Mouse (Mus musculus): ENCODE data around the gene Rad18. TPM values are rescaled to one million over a fixed set of nuclear protein-coding genes. Genes with fewer than 3 reads are reported as not detected.

The Rad18 gene
- polyA plus RNA-seq, 1 experiment from 2014 or later = 24.1 TPM

- H3K4me3 ChIP-seq (replicated peaks; ENCODE audit: low read depth, low read length) = no peak overlapping the region
- no peaks in the 10 kb centered on the region for H3K27me3 ChIP-seq (ENCODE audit: insufficient read depth, low read length)
- peaks cover 5% of the 10 kb centered on the region; the same call in 1 of the 2 replicates for H3K36me3 ChIP-seq (ENCODE audit: insufficient read depth, low read length)
- H3K4me1 ChIP-seq (replicated peaks; ENCODE audit: insufficient read depth, low read length) = no peaks in the 10 kb centered on the region
- no peak overlapping the region for H3K9ac ChIP-seq (ENCODE audit: low read depth, low read length)
- no peak overlapping the region for H3K27ac ChIP-seq
- 72% methylated on average over 8 of the region's 8 CpGs for WGBS
- H3K4me2 ChIP-seq (ENCODE audit: low read length) = no peak overlapping the region
- H3K9me3 ChIP-seq (replicated peaks; ENCODE audit: low read length) = no peaks in the 10 kb centered on the region
- DNase-seq (ENCODE audit: low spot score) (no peak), ATAC-seq (replicated peaks; ENCODE audit: low FRiP score, low read depth) (0 out of 2 replicates have a peak, but pooled peaks have one; percentile 43)
- no peak for TF ChIP-seq CTCF (IDR thresholded peaks at IDR 0.05; ENCODE audit: low read depth)
Measured at GRCm38 (mm10) chr6:112628301-112628700, 68.2 kb downstream of the Rad18 start.

- no peaks in the 10 kb centered on the region for H3K27me3 ChIP-seq (ENCODE audit: insufficient read depth, low read length)
- ATAC-seq (replicated peaks; ENCODE audit: low FRiP score, low read depth) (no peak), DNase-seq (ENCODE audit: low spot score) (no peak)
- no peak for TF ChIP-seq CTCF (IDR thresholded peaks at IDR 0.05; ENCODE audit: low read depth)
- H3K36me3 ChIP-seq (ENCODE audit: insufficient read depth, low read length) = peaks cover 8% of the 10 kb centered on the region; the same call in 1 of the 2 replicates
- H3K9me3 ChIP-seq (replicated peaks; ENCODE audit: low read length) = no peaks in the 10 kb centered on the region
- no peak overlapping the region for H3K27ac ChIP-seq
- H3K9ac ChIP-seq (ENCODE audit: low read depth, low read length) = no peak overlapping the region
- 90% methylated on average over 4 of the region's 4 CpGs for WGBS
- no peaks in the 10 kb centered on the region for H3K4me1 ChIP-seq (replicated peaks; ENCODE audit: insufficient read depth, low read length)
- no peak overlapping the region for H3K4me3 ChIP-seq (replicated peaks; ENCODE audit: low read depth, low read length)
- H3K4me2 ChIP-seq (ENCODE audit: low read length) = no peak overlapping the region
Measured at GRCm38 (mm10) chr6:112622321-112622720, 74.2 kb downstream of the Rad18 start.

GRCm38 (mm10) chr6:112620027-112620426, 76.5 kb downstream of the Rad18 start:
- H3K4me1 ChIP-seq (replicated peaks; ENCODE audit: insufficient read depth, low read length) = no peaks in the 10 kb centered on the region
- DNase-seq (ENCODE audit: low spot score) (no peak), ATAC-seq (replicated peaks; ENCODE audit: low FRiP score, low read depth) (no peak)
- 84% methylated on average over 5 of the region's 5 CpGs for WGBS
- H3K4me3 ChIP-seq (replicated peaks; ENCODE audit: low read depth, low read length) = no peak overlapping the region
- no peaks in the 10 kb centered on the region for H3K27me3 ChIP-seq (ENCODE audit: insufficient read depth, low read length)
- H3K27ac ChIP-seq = no peak overlapping the region
- H3K36me3 ChIP-seq (ENCODE audit: insufficient read depth, low read length) = peaks cover 8% of the 10 kb centered on the region; the same call in 1 of the 2 replicates
- TF ChIP-seq CTCF (IDR thresholded peaks at IDR 0.05; ENCODE audit: low read depth) = no peak
- no peaks in the 10 kb centered on the region for H3K9me3 ChIP-seq (replicated peaks; ENCODE audit: low read length)
- H3K9ac ChIP-seq (ENCODE audit: low read depth, low read length) = no peak overlapping the region
- no peak overlapping the region for H3K4me2 ChIP-seq (ENCODE audit: low read length)

- Histone ChIP-seq H3K4me2 (ENCODE audit: low read length) (no peak overlapping the region), H3K27me3 (ENCODE audit: insufficient read depth, low read length) (no peaks in the 10 kb centered on the region), H3K4me1 (replicated peaks; ENCODE audit: insufficient read depth, low read length) (no peaks in the 10 kb centered on the region), H3K9ac (ENCODE audit: low read depth, low read length) (no peak overlapping the region), H3K9me3 (replicated peaks; ENCODE audit: low read length) (no peaks in the 10 kb centered on the region), H3K36me3 (ENCODE audit: insufficient read depth, low read length) (0 out of 2 replicates have a peak, but pooled peaks cover 3% of the 10 kb centered on the region), H3K27ac (no peak overlapping the region), H3K4me3 (replicated peaks; ENCODE audit: low read depth, low read length) (no peak overlapping the region)
- TF ChIP-seq CTCF (IDR thresholded peaks at IDR 0.05; ENCODE audit: low read depth) = no peak
- ATAC-seq (replicated peaks; ENCODE audit: low FRiP score, low read depth) = no peak
- 92% methylated on average over 4 of the region's 4 CpGs for WGBS
- no peak for DNase-seq (ENCODE audit: low spot score)
Measured at GRCm38 (mm10) chr6:112617728-112618318, 78.7 kb downstream of the Rad18 start.

GRCm38 (mm10) chr6:112609027-112609426, 87.5 kb downstream of the Rad18 start:
- Histone ChIP-seq H3K36me3 (ENCODE audit: insufficient read depth, low read length) (no peaks in the 10 kb centered on the region), H3K27me3 (ENCODE audit: insufficient read depth, low read length) (no peaks in the 10 kb centered on the region), H3K4me1 (replicated peaks; ENCODE audit: insufficient read depth, low read length) (no peaks in the 10 kb centered on the region), H3K4me2 (ENCODE audit: low read length) (no peak overlapping the region), H3K27ac (no peak overlapping the region), H3K9ac (ENCODE audit: low read depth, low read length) (no peak overlapping the region), H3K4me3 (replicated peaks; ENCODE audit: low read depth, low read length) (no peak overlapping the region), H3K9me3 (replicated peaks; ENCODE audit: low read length) (no peaks in the 10 kb centered on the region)
- no peak for TF ChIP-seq CTCF (IDR thresholded peaks at IDR 0.05; ENCODE audit: low read depth)
- DNase-seq (ENCODE audit: low spot score) (peak; percentile 44), ATAC-seq (replicated peaks; ENCODE audit: low FRiP score, low read depth) (no peak)
- 25% methylated on average over 4 of the region's 4 CpGs for WGBS

GRCm38 (mm10) chr6:112603866-112604265, 92.6 kb downstream of the Rad18 start:
- no peak for TF ChIP-seq CTCF (IDR thresholded peaks at IDR 0.05; ENCODE audit: low read depth)
- H3K4me1 ChIP-seq (replicated peaks; ENCODE audit: insufficient read depth, low read length) = no peaks in the 10 kb centered on the region
- H3K9me3 ChIP-seq (replicated peaks; ENCODE audit: low read length) = no peaks in the 10 kb centered on the region
- no peak overlapping the region for H3K4me3 ChIP-seq (replicated peaks; ENCODE audit: low read depth, low read length)
- no peak overlapping the region for H3K4me2 ChIP-seq (ENCODE audit: low read length)
- H3K9ac ChIP-seq (ENCODE audit: low read depth, low read length) = no peak overlapping the region
- no peaks in the 10 kb centered on the region for H3K27me3 ChIP-seq (ENCODE audit: insufficient read depth, low read length)
- no peaks in the 10 kb centered on the region for H3K36me3 ChIP-seq (ENCODE audit: insufficient read depth, low read length)
- no peak for DNase-seq (ENCODE audit: low spot score)
- ATAC-seq (replicated peaks; ENCODE audit: low FRiP score, low read depth) = no peak
- H3K27ac ChIP-seq = no peak overlapping the region

GRCm38 (mm10) chr6:112594971-112595370, 101.5 kb downstream of the Rad18 start:
- DNase-seq (ENCODE audit: low spot score) (no peak), ATAC-seq (replicated peaks; ENCODE audit: low FRiP score, low read depth) (no peak)
- H3K4me2 ChIP-seq (ENCODE audit: low read length) = no peak overlapping the region
- H3K36me3 ChIP-seq (ENCODE audit: insufficient read depth, low read length) = no peaks in the 10 kb centered on the region
- 80% methylated on average over 7 of the region's 7 CpGs for WGBS
- no peaks in the 10 kb centered on the region for H3K27me3 ChIP-seq (ENCODE audit: insufficient read depth, low read length)
- no peak for TF ChIP-seq CTCF (IDR thresholded peaks at IDR 0.05; ENCODE audit: low read depth)
- no peak overlapping the region for H3K9ac ChIP-seq (ENCODE audit: low read depth, low read length)
- H3K27ac ChIP-seq = no peak overlapping the region
- no peaks in the 10 kb centered on the region for H3K4me1 ChIP-seq (replicated peaks; ENCODE audit: insufficient read depth, low read length)
- no peaks in the 10 kb centered on the region for H3K9me3 ChIP-seq (replicated peaks; ENCODE audit: low read length)
- H3K4me3 ChIP-seq (replicated peaks; ENCODE audit: low read depth, low read length) = no peak overlapping the region

Data from kidney, postnatal 0 days (tissue).